Mouse (Mus musculus): Measurements from ENCODE around the gene Pcp4l1.

Gene Pcp4l1

GRCm38 (mm10) chr1:171135600-171135999 is 60.5 kb downstream of the Pcp4l1 start:
- DNase-seq (ENCODE audit: low read depth), result no peak

DNA sequence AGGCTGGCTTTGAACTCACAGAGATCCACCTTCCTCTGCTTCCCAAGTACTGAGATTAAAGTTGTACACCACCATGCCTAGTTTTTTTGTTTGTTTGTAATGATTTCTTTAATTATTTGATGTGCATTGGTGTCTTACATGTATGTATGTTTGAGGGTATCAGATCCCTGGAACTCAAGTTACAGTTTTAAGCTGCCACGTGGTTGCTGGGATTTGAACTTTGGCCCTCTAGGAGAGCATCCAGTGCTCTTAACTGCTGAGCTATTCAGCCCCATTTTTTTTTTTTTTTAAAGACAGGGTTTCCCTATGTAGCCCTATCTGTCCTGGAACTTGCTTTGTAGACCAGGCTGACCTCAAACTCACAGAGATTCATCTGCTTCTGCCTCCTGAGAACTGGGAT is 65.1 kb downstream of the Pcp4l1 start:
- DNase-seq (ENCODE audit: low read depth), result no peak

DNA sequence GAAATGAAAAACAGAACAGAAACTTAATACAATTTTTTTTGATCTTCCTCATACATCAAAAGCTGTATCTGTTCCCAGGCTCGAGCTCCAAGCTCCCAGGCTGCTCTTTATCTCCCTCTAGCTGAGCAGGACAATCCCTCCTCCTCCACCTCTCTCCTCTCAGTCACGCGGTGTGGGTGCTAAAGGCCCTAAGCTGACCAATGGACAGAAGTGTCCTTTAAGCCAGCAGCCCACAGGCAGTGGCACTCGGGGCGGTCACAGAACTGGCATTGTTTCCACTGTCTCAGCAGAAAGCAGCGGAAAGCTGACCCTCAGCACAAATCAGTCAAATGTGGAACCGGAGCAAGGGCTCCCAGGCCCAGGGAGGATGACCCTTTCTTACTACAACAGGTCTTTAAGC is 66.8 kb downstream of the Pcp4l1 start:
- no peak for DNase-seq (ENCODE audit: low read depth)

DNA sequence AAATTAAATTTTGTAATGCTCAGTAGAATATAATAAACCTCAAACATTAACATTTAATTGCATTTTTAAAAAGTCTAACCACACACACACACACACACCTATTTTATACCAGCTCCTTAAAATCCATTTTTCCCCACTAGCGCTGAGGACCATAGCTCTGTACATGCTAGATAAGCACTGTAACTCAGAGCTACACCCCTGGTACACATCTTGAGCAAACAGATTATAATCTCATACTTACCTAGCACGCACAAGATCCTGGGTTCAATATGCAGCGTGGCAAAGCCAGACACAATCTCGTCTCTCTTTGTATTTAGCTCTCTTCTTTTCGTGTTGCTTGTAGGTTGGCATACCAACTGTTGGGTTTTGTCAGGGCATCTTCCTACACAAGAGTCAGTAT is 71.7 kb downstream of the Pcp4l1 start:
- no peak for DNase-seq (ENCODE audit: low read depth)
